12 mouse cellular contexts compared by ENCODE assay signal in the genomic region with DNA sequence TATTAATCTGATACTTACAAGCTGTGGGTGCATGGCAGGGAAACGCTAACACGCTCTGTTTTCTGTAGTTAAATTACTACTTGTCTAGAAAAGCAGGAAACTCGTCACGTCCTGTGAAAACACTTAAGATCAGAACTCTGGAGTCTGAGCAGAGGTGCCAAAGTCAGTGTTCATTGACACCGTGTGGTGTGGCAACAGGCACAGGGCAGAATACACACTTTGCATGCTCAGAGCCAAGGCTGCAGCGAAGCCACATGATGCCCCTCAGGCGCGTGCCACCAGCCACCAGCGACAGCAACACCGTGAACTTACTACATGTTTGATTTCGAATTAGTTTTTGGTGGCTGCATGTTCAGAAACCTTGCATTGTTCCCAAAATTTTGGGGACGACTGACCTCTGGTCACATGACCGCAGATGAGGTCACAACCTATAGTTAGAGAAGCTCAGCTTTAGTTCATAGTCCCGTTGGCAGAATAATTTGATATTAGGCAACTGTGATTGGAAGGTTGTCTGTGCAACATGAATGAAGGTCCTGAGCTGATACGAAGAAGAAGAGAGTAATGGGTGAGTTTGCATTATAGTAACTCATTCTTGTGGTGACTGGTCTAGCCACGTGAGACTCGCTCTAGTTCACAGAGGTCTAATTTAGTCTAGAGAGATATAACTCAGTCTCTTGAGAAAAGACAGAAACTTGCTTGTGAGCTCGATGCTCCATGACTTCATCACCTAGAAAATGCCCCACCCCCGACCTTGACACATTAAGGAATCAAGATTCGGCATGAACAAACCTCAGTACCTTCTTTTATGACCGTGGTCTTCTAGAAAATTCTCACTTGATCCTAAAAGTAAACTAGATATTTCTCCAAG. TPM values are rescaled to one million over a fixed set of nuclear protein-coding genes. Genes with fewer than 3 reads are reported as not detected.
DNase-seq lines count a peak whose midpoint lies in the region; ATAC-seq lines count a peak whose summit lies in the region.
"Had no signal": no experiment of that assay in that cellular context is flagged by ENCODE, and none has a peak within 500 bp of the region (broad histone marks: within the 10 kb centered on the region; RNA-seq: fewer than 3 reads in every experiment).

No protein-coding gene starts in this region.

- H3K36me3 ChIP-seq in midbrain, embryonic 11.5 days (ENCODE audit: control insufficient read depth, insufficient read depth, low read length) = no peaks in the 10 kb centered on the region
- H3K36me3 ChIP-seq in midbrain, embryonic 15.5 days (replicated peaks) = no peaks in the 10 kb centered on the region
- H3K36me3 ChIP-seq in megakaryocyte, embryonic 14.5 days (replicated peaks; ENCODE audit: low read length) = no peaks in the 10 kb centered on the region
- no peaks in the 10 kb centered on the region for H3K36me3 ChIP-seq in midbrain, embryonic 14.5 days (ENCODE audit: control insufficient read depth, insufficient read depth, low read length)
- H3K36me3 ChIP-seq: liver, embryonic 13.5 days had no signal

- no peaks in the 10 kb centered on the region for H3K9me3 ChIP-seq in midbrain, embryonic 11.5 days (ENCODE audit: control insufficient read depth, low read length)
- H3K9me3 ChIP-seq in midbrain, embryonic 15.5 days = no peaks in the 10 kb centered on the region
- H3K9me3 ChIP-seq in megakaryocyte, embryonic 14.5 days = no peaks in the 10 kb centered on the region
- H3K9me3 ChIP-seq in midbrain, embryonic 14.5 days (ENCODE audit: control insufficient read depth, low read length) = no peaks in the 10 kb centered on the region
- H3K9me3 ChIP-seq: liver, embryonic 13.5 days had no signal

- WGBS in midbrain, embryonic 11.5 days = 94% methylated on average over 21 of the region's 21 CpGs
- WGBS in midbrain, embryonic 15.5 days = 93% methylated on average over 21 of the region's 21 CpGs
- 94% methylated on average over 21 of the region's 21 CpGs for WGBS in midbrain, embryonic 14.5 days

- H3K4me3 ChIP-seq in midbrain, embryonic 11.5 days (ENCODE audit: low read depth, low read length) = no peak overlapping the region
- H3K4me3 ChIP-seq in midbrain, embryonic 15.5 days = no peak overlapping the region
- peak overlapping the region; percentile 66 for H3K4me3 ChIP-seq in megakaryocyte, embryonic 14.5 days (replicated peaks)
- no peak overlapping the region for H3K4me3 ChIP-seq in midbrain, embryonic 14.5 days (replicated peaks; ENCODE audit: low read depth, low read length)
- H3K4me3 ChIP-seq: liver, embryonic 13.5 days had no signal

- no peak overlapping the region for H3K9ac ChIP-seq in midbrain, embryonic 11.5 days (ENCODE audit: low read length)
- H3K9ac ChIP-seq in midbrain, embryonic 15.5 days = no peak overlapping the region
- H3K9ac ChIP-seq in midbrain, embryonic 14.5 days (replicated peaks; ENCODE audit: low read length) = no peak overlapping the region
- H3K9ac ChIP-seq: liver, embryonic 13.5 days had no signal

- no peak; the same call in 1 of the 2 replicates for ATAC-seq in midbrain, embryonic 11.5 days (ENCODE audit: low FRiP score)
- no peak for ATAC-seq in midbrain, embryonic 15.5 days (replicated peaks)
- ATAC-seq in midbrain, embryonic 14.5 days (ENCODE audit: low FRiP score, low TSS enrichment) = no peak

- H3K4me2 ChIP-seq in midbrain, embryonic 11.5 days = no peak overlapping the region
- no peak overlapping the region for H3K4me2 ChIP-seq in midbrain, embryonic 15.5 days
- H3K4me2 ChIP-seq in midbrain, embryonic 14.5 days (ENCODE audit: low read length) = no peak overlapping the region

- H3K4me1 ChIP-seq in midbrain, embryonic 11.5 days (ENCODE audit: control insufficient read depth, insufficient read depth, low read length) = peaks cover 8% of the 10 kb centered on the region; the same call in 1 of the 2 replicates
- H3K4me1 ChIP-seq in midbrain, embryonic 15.5 days = peaks cover 10% of the 10 kb centered on the region
- H3K4me1 ChIP-seq in megakaryocyte, embryonic 14.5 days = peaks cover 64% of the 10 kb centered on the region
- peaks cover 8% of the 10 kb centered on the region for H3K4me1 ChIP-seq in midbrain, embryonic 14.5 days (ENCODE audit: control insufficient read depth, insufficient read depth, low read length)

- DNase-seq in midbrain, embryonic 11.5 days (ENCODE audit: low spot score, missing footprints) = peak; percentile 84
- peak; percentile 25 for DNase-seq in R1 (ENCODE audit: low read depth, low spot score)
- peak; percentile 53 for DNase-seq in thymus, postnatal 4 days
- DNase-seq in midbrain, embryonic 14.5 days = no peak
- DNase-seq in cerebellum, postnatal 36 days = no peak
- DNase-seq: cerebellum, adult 18-20 months; kidney, adult 11 months; liver, embryonic 13.5 days; lung, postnatal 10 days; right cerebral cortex, postnatal 25 days had no signal

- H3K27ac ChIP-seq in midbrain, embryonic 11.5 days (ENCODE audit: low read depth, low read length) = no peak overlapping the region
- H3K27ac ChIP-seq in midbrain, embryonic 15.5 days = no peak overlapping the region
- no peak overlapping the region for H3K27ac ChIP-seq in midbrain, embryonic 14.5 days (replicated peaks; ENCODE audit: low read depth, low read length)

- H3K27me3 ChIP-seq in midbrain, embryonic 11.5 days (ENCODE audit: control insufficient read depth, insufficient read depth, low read length) = no peaks in the 10 kb centered on the region
- no peaks in the 10 kb centered on the region for H3K27me3 ChIP-seq in midbrain, embryonic 15.5 days (replicated peaks)
- peaks cover 2% of the 10 kb centered on the region for H3K27me3 ChIP-seq in megakaryocyte, embryonic 14.5 days (replicated peaks)
- H3K27me3 ChIP-seq in midbrain, embryonic 14.5 days (ENCODE audit: control insufficient read depth, insufficient read depth, low read length) = no peaks in the 10 kb centered on the region

RNA-seq across cellular contexts. Expression of gene Il6st, which starts 25.6 kb away (rescaled TPM):
- polyA plus RNA-seq in midbrain, embryonic 11.5 days (2014; fragmentation: Nextera tagmentation; extraction: Ambion mirVana) = 28.4 and 32.3 TPM in 2 replicates
- polyA plus RNA-seq in midbrain, embryonic 15.5 days (2015; fragmentation: Nextera tagmentation; extraction: Ambion mirVana) = 20.9 and 22.1 TPM in 2 replicates
- polyA plus RNA-seq in megakaryocyte, embryonic 14.5 days (2012; ENCODE audit: insufficient read depth, low replicate concordance) = 0.86 and 2.2 TPM in 2 replicates
- 9.7 and 20.7 TPM in 2 replicates for polyA plus RNA-seq in midbrain, embryonic 14.5 days (2014; fragmentation: Nextera tagmentation; extraction: Ambion mirVana)

Comparison
In these comparisons a context has a peak if more than half of its experiments do, and no peak if none do; other contexts are left out.
1. DNase-seq: peak in midbrain, embryonic 11.5 days (single experiment), R1 (single experiment) and thymus, postnatal 4 days (single experiment); none in midbrain, embryonic 14.5 days (single experiment) and cerebellum, postnatal 36 days (0 of 2).